Comparison of ENCODE assay signal across 25 mouse cellular contexts in the genomic region with DNA sequence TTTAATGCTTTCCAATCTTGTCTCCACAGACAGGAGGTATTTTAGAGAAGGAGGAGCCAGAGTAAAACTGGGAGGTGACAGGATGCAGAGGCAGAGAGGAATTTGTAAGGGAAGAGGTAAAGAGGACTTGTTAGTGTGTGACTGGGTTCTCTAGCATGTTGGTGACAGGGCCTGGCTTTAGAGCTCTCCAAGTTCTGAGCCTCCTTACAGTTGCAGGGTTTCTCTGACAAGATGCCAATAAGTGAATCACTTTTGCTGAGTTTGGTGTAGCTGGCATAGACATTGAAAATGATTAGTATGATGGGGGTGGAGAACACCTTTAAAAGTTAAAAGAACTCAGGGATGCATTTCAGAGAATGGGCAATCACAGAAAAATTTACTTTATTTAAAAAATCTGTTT.
"Had no signal": no experiment of that assay in that cellular context is flagged by ENCODE, and none has a peak within 500 bp of the region (broad histone marks: within the 10 kb centered on the region; RNA-seq: fewer than 3 reads in every experiment).

No protein-coding gene starts in this region.

- H3K4me3 ChIP-seq: heart, adult 2 months; heart, embryonic 13.5 days; heart, embryonic 15.5 days; hindbrain, embryonic 13.5 days; hindbrain, embryonic 15.5 days; kidney, embryonic 15.5 days; limb, embryonic 13.5 days; limb, embryonic 15.5 days; liver, embryonic 12.5 days had no signal

- H3K27me3 ChIP-seq: heart, embryonic 13.5 days; heart, embryonic 15.5 days; hindbrain, embryonic 13.5 days; hindbrain, embryonic 15.5 days; kidney, embryonic 15.5 days; limb, embryonic 13.5 days; limb, embryonic 15.5 days; liver, embryonic 12.5 days had no signal

- H3K27ac ChIP-seq: heart, adult 2 months; heart, embryonic 13.5 days; heart, embryonic 15.5 days; hindbrain, embryonic 13.5 days; hindbrain, embryonic 15.5 days; hindbrain, postnatal 0 days; kidney, embryonic 15.5 days; kidney, postnatal 0 days; limb, embryonic 13.5 days; limb, embryonic 15.5 days; liver, embryonic 12.5 days; liver, embryonic 14.5 days had no signal

- H3K4me1 ChIP-seq: hindbrain, embryonic 13.5 days; hindbrain, embryonic 15.5 days; kidney, embryonic 15.5 days; limb, embryonic 13.5 days; limb, embryonic 15.5 days; liver, embryonic 12.5 days had no signal

- H3K9me3 ChIP-seq: heart, embryonic 15.5 days; hindbrain, embryonic 13.5 days; hindbrain, embryonic 15.5 days; kidney, embryonic 15.5 days; limb, embryonic 13.5 days; limb, embryonic 15.5 days; liver, embryonic 12.5 days had no signal

- DNase-seq: gastrocnemius, postnatal 14 days; gastrocnemius, postnatal 36 days; heart, adult 11 months; heart, adult 2 months; heart, postnatal 14 days; heart, postnatal 36 days; kidney, adult 11 months; kidney, adult 2 months; kidney, adult 9 months; kidney, postnatal 14 days; kidney, postnatal 36 days; layer of hippocampus, adult 9-11 months; layer of hippocampus, postnatal 36 days; left cerebral cortex, postnatal 4 days had no signal
